Mouse (Mus musculus): ENCODE results near the gene Pp2d1. TPM values are rescaled to one million over a fixed set of nuclear protein-coding genes. Genes with fewer than 3 reads are reported as not detected.

Gene Pp2d1
- polyA plus RNA-seq, 1 experiment = 0.35 TPM

DNA sequence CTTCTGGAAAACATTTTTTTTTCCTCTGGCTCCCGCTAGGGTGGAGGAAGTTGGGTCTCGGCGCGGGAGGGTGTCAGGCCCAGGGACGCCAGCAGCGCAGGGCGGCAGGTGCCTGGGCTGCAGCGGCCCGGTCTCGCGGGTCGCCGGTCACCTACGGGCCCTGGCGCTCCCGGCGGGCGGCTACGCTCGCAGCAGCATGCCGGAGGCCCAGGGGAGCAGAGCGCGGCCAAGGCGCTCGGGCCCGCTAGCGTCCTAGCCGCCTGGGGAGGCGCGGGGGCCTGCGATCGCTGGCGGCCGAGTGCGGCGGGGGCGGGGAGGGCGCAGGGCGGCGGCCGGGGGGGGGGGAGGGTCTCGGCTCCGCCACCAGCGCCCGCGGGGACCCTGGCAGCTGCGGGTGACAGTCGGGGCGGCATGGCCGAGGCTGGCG, 27.7 kb upstream of the Pp2d1 start:
- TF ChIP-seq CTCF (IDR thresholded peaks at IDR 0.05; ENCODE audit: borderline replicate concordance, insufficient read depth, low read length) = no peak
- TF ChIP-seq POLR2A (IDR thresholded peaks at IDR 0.05; ENCODE audit: low read depth, low read length) = peak; percentile 38
- Histone ChIP-seq H3K4me1 (ENCODE audit: control insufficient read depth, insufficient read depth, low read length) (peaks cover 8% of the 10 kb centered on the region), H3K4me3 (ENCODE audit: insufficient read depth, low read length) (peak overlapping the region; percentile 93), H3K27ac (ENCODE audit: insufficient read depth, low read length) (peak overlapping the region; percentile 70)

DNA sequence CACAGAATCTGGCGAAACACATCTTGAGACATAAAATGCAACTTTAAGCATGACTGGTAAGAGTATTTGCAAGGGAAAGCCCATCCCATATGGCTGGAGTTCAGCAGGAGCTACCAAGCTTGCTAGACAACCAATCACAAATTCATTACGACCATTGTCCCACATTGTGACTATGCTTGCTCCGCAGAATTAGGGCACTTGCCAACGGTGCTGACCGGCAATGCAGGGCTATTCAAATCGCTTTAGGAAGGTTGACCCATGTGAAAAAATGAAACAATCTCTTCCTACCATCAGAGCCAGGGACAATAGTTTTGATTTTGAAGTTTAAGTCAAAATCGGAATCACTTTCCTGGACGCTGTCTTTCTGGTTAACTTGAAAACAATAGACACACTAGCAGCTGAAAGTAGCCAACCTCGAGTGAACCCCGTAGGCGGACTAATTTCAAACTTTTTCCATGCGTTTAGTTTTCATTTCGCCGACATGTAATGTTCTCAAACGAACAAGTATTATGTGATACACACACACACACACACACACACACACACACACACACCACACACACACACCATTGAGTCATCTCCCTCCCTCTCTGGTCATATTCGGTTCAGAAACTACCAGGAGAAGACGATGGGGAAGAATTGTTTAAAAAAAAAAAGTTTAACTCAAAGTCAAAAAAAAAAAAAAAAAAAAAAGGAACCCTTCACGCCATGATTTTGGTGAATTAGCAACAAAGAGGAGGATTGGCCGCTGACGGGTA, 27.1 kb upstream of the Pp2d1 start, which contains the start of gene Kat2b:
TSS of gene Kat2b (plus strand) at position 701 of the 758 bp plus-strand sequence.
- peaks cover 8% of the 10 kb centered on the region for H3K4me1 ChIP-seq (ENCODE audit: control insufficient read depth, insufficient read depth, low read length)
- TF ChIP-seq CTCF (IDR thresholded peaks at IDR 0.05; ENCODE audit: borderline replicate concordance, insufficient read depth, low read length) (no peak), POLR2A (IDR thresholded peaks at IDR 0.05; ENCODE audit: low read depth, low read length) (peak; percentile 45)

DNA sequence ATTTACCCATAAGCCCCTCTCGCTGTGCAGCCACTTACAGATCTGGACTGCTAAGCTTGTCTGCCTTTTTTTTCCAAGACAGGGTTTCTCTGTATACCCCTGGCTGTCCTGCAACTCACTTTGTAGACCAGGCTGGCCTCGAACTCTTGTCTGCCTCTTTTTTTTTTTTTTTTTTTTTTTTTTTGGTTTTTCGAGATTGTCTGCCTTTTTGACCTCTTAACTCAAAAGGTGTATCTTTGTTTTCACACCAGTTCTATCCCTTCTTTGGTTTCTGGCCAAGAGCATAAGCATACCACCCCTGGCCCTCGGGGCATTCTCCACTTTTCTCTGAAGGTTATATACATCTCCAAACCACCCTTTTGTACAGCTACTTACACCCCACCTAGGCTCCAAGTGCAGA, 25.6 kb upstream of the Pp2d1 start:
- Histone ChIP-seq H3K4me1 (ENCODE audit: control insufficient read depth, insufficient read depth, low read length) (peaks cover 8% of the 10 kb centered on the region), H3K4me3 (ENCODE audit: insufficient read depth, low read length) (no peak overlapping the region), H3K27ac (ENCODE audit: insufficient read depth, low read length) (no peak overlapping the region)
- TF ChIP-seq CTCF (IDR thresholded peaks at IDR 0.05; ENCODE audit: borderline replicate concordance, insufficient read depth, low read length) = no peak
- no peak for TF ChIP-seq POLR2A (IDR thresholded peaks at IDR 0.05; ENCODE audit: low read depth, low read length)

More for the DNA sequence above, 27.1 kb upstream of the Pp2d1 start, which contains the start of gene Kat2b:
- H3K4me3 ChIP-seq (ENCODE audit: insufficient read depth, low read length) = peak within 1 kb of the TSS; percentile 93
- peak within 1 kb of the TSS; percentile 70 for H3K27ac ChIP-seq (ENCODE audit: insufficient read depth, low read length)

GRCm38 (mm10) chr17:53561458-53562029, 22.3 kb upstream of the Pp2d1 start:
- Histone ChIP-seq H3K4me3 (ENCODE audit: insufficient read depth, low read length) (no peak overlapping the region), H3K27ac (ENCODE audit: insufficient read depth, low read length) (no peak overlapping the region), H3K4me1 (ENCODE audit: control insufficient read depth, insufficient read depth, low read length) (peaks cover 5% of the 10 kb centered on the region)
- no peak for TF ChIP-seq POLR2A (IDR thresholded peaks at IDR 0.05; ENCODE audit: low read depth, low read length)
- TF ChIP-seq CTCF (IDR thresholded peaks at IDR 0.05; ENCODE audit: borderline replicate concordance, insufficient read depth, low read length) = no peak

DNA sequence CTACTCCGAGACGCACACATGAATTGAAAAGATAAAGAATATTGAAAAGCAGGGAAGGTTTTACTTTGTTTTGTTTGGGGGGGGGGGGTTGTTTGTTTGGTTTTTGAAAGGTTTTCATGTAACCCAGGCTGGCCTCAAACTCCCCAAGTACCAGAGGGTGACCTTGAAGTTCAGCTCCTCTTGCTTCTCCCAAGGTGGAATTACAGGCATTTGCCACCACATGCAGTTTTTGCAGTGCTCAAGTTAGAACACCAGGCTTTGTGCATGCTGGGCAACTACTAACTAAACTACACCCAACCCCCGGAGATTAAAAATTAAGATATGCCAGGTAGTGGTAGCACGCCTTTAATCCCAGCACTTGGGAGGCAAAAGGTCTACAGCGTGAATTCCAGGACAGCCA, 20.4 kb upstream of the Pp2d1 start:
- no peak overlapping the region for H3K4me3 ChIP-seq (ENCODE audit: insufficient read depth, low read length)
- no peak for TF ChIP-seq POLR2A (IDR thresholded peaks at IDR 0.05; ENCODE audit: low read depth, low read length)
- TF ChIP-seq CTCF (IDR thresholded peaks at IDR 0.05; ENCODE audit: borderline replicate concordance, insufficient read depth, low read length) = no peak
- no peaks in the 10 kb centered on the region for H3K4me1 ChIP-seq (ENCODE audit: control insufficient read depth, insufficient read depth, low read length)
- no peak overlapping the region for H3K27ac ChIP-seq (ENCODE audit: insufficient read depth, low read length)

DNA sequence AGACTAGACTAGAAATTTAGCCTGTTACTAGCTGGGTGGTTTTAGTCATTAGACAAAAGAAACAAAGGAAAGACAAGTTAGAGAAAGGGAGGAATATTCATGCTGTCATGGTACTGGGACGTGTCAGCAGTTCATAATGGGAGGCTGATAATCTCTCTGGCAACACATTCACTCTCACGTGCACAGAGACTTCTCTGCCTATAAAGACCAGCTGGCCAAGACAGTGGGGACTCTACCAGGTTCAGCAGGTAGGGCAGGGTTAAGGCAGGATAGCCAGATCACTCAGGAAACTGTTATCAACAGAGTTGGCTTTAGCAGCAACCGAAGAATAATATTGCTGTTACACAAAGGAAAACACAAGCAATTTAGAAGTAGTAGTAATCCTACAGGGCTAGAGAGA, 18.2 kb upstream of the Pp2d1 start:
- H3K4me3 ChIP-seq (ENCODE audit: insufficient read depth, low read length) = no peak overlapping the region
- no peak overlapping the region for H3K27ac ChIP-seq (ENCODE audit: insufficient read depth, low read length)
- TF ChIP-seq POLR2A (IDR thresholded peaks at IDR 0.05; ENCODE audit: low read depth, low read length) = no peak
- TF ChIP-seq CTCF (IDR thresholded peaks at IDR 0.05; ENCODE audit: borderline replicate concordance, insufficient read depth, low read length) = no peak
- H3K4me1 ChIP-seq (ENCODE audit: control insufficient read depth, insufficient read depth, low read length) = no peaks in the 10 kb centered on the region

GRCm38 (mm10) chr17:53554813-53555212, 15.6 kb upstream of the Pp2d1 start:
- TF ChIP-seq POLR2A (IDR thresholded peaks at IDR 0.05; ENCODE audit: low read depth, low read length) (no peak), CTCF (IDR thresholded peaks at IDR 0.05; ENCODE audit: borderline replicate concordance, insufficient read depth, low read length) (no peak)
- Histone ChIP-seq H3K4me3 (ENCODE audit: insufficient read depth, low read length) (no peak overlapping the region), H3K27ac (ENCODE audit: insufficient read depth, low read length) (no peak overlapping the region), H3K4me1 (ENCODE audit: control insufficient read depth, insufficient read depth, low read length) (no peaks in the 10 kb centered on the region)

DNA sequence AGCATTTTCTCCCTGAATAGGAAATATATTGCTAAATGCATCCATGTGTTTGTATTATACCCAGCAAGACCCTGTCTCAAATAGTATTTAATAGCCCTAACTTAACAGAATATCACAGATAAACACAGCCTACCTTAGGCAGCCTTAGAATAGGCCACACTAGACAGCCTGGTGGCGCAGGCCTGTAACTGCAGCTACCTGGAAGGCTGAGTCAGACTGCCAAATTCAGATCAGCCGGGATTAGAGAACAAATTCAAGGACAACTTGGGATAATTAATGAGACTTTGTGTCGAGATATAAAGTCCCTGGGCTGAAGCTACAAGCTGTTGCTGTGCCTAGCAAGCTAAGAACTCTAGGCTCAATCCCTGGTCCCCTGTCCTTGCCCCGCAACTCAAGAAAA, 14.8 kb upstream of the Pp2d1 start:
- H3K4me3 ChIP-seq (ENCODE audit: insufficient read depth, low read length) = no peak overlapping the region
- no peak overlapping the region for H3K27ac ChIP-seq (ENCODE audit: insufficient read depth, low read length)
- H3K4me1 ChIP-seq (ENCODE audit: control insufficient read depth, insufficient read depth, low read length) = no peaks in the 10 kb centered on the region
- TF ChIP-seq POLR2A (IDR thresholded peaks at IDR 0.05; ENCODE audit: low read depth, low read length) (no peak), CTCF (IDR thresholded peaks at IDR 0.05; ENCODE audit: borderline replicate concordance, insufficient read depth, low read length) (no peak)

GRCm38 (mm10) chr17:53551306-53552299, 12.4 kb upstream of the Pp2d1 start:
- Histone ChIP-seq H3K4me3 (ENCODE audit: insufficient read depth, low read length) (no peak overlapping the region), H3K4me1 (ENCODE audit: control insufficient read depth, insufficient read depth, low read length) (no peaks in the 10 kb centered on the region), H3K27ac (ENCODE audit: insufficient read depth, low read length) (no peak overlapping the region)
- TF ChIP-seq CTCF (IDR thresholded peaks at IDR 0.05; ENCODE audit: borderline replicate concordance, insufficient read depth, low read length) (no peak), POLR2A (IDR thresholded peaks at IDR 0.05; ENCODE audit: low read depth, low read length) (no peak)
